Mouse (Mus musculus): ENCODE data around the gene Adcyap1r1. TPM values are rescaled to one million over a fixed set of nuclear protein-coding genes. Genes with fewer than 3 reads are reported as not detected.

Adcyap1r1 gene
- total RNA-seq, 2 experiments from 2014 or later: 0.88 to 1.4 TPM

Small RNAs within 50 kb of the gene (microRNA-seq; reads per million reads assigned to microRNA genes)
- gene Gm44352: not detected

Other genes starting within 250 kb of the Adcyap1r1 start
- gene Mindy4, start 248.6 kb upstream of the Adcyap1r1 start, total RNA-seq (2021): 1 to 10 TPM; 1.7 to 2.5 TPM
- 100 to 1,000 TPM; 212 to 215 TPM for gene Aqp1, start 115.5 kb upstream of the Adcyap1r1 start, total RNA-seq (2021)
- not detected for gene Ghrhr, start 75.7 kb upstream of the Adcyap1r1 start, total RNA-seq (2021)
- gene Neurod6, start 229.3 kb downstream of the Adcyap1r1 start, total RNA-seq (2021): not detected

All from gastrocnemius, adult 18-20 months (tissue).